Mouse (Mus musculus) heart, adult 2 months (tissue): ENCODE measurements at regions not wholly inside any gene's neighbourhood (a gene's known extent, or its start where the extent isn't known, plus 50 kb on each side); places are given as distances from the start of the nearest gene placed in this dataset.

Source experiments
- DNase-seq, 2 experiments: peaks; one replicate each; pipeline ENCODE4 v3.0.0; 2021
- H3K27ac ChIP-seq: fragments of 200-600 bp; 2 replicates; pipeline ENCODE4 v1.8.1; 2022
- H3K27me3 ChIP-seq: fragments of 200-500 bp; 2 replicates; pipeline ENCODE4 v1.6.1; 2012; ENCODE audit warnings: mild to moderate bottlenecking, low read length, inconsistent platforms, mixed read lengths; ENCODE audit not compliant: control insufficient read depth, insufficient read depth
- H3K36me3 ChIP-seq: fragments of 200-500 bp; 2 replicates; pipeline ENCODE4 v1.6.1; 2012; ENCODE audit warnings: low read length, inconsistent platforms; ENCODE audit not compliant: control insufficient read depth, insufficient read depth
- H3K4me1 ChIP-seq: fragments of 200-500 bp; 2 replicates; pipeline ENCODE4 v1.6.1; 2011; ENCODE audit warnings: low read length; ENCODE audit not compliant: control insufficient read depth, insufficient read depth
- H3K4me3 ChIP-seq: fragments of 200-600 bp; 2 replicates; pipeline ENCODE4 v1.8.1; 2022
- H3K79me2 ChIP-seq: fragments of 200-500 bp; replicated peaks from 2 replicates; pipeline ENCODE4 v1.6.1; 2012; ENCODE audit warnings: mild to moderate bottlenecking, inconsistent platforms, low read length, moderate library complexity, mixed read lengths; ENCODE audit not compliant: control insufficient read depth, insufficient read depth
- H3K9ac ChIP-seq: fragments of 200-500 bp; 2 replicates; pipeline ENCODE4 v1.6.1; 2012; ENCODE audit warnings: low read depth, mild to moderate bottlenecking, control low read depth, inconsistent platforms, low read length, mixed read lengths
- CTCF ChIP-seq: fragments of 200-600 bp; IDR thresholded peaks from 2 replicates; pipeline ENCODE4 v1.8.1; 2022; ENCODE audit warnings: antibody characterized with exemption, mild to moderate bottlenecking, moderate library complexity
- EP300 ChIP-seq: fragments of 200-500 bp; IDR thresholded peaks from 2 replicates; pipeline ENCODE4 v1.6.1; 2011; ENCODE audit warnings: low read depth, low read length, control low read depth; ENCODE audit not compliant: insufficient read depth
- POLR2A ChIP-seq: fragments of 200-500 bp; IDR thresholded peaks from 2 replicates; pipeline ENCODE4 v1.6.1; 2011; ENCODE audit warnings: mild to moderate bottlenecking, low read depth, low read length, control low read depth; ENCODE audit not compliant: insufficient read depth
- WGBS: fragments of 180-500 bp; shearing (Covaris S2); methylation state at CpG from one replicate; pipeline ENCODE4 v1.1.7; 2018; 5-methylcytosine and 5-hydroxymethylcytosine counted together
- intact Hi-C: fragments of 180-260 bp; cut with DNase I; formaldehyde crosslinking; loops from one replicate; pipeline ENCODE4 v1.15.1; 2025

DNA sequence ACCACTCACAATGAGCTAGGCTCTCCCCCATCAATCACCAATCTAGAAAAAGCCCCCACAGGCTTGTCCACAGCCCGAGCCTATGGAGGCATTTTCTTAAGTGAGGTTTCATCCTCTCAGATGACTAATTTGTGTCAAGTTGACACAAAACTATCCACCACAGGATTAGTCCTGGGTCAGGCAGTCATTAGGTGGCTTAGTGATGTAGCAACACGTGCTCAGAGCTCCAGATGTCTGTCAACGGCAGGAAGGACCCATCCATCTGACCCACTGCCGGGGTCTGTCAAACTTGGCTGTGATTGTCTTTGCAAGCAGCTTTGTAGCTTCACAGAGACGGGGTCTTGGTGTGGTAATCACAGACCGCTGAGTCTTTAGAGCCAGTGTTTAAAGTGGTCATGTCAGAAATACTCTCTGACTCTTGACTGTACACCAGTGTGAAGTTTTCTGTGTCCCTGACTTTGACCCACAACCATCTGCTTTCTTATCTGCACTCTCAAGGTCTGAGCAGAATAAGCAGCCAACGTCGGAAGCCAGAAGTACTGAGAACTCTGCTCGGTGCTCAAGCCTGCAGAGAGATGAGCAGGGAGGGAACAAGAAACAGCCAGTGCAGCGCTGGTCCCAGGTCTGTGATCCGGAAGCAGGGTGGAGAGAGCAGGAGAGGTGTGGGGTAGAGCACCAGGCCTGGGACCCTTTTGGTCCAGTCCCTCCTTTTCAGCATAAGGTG, 131.6 kb upstream of the Nfe2l3 start:
- Histone ChIP-seq H3K79me2 (no peaks in the 10 kb centered on the region), H3K9ac (no peak overlapping the region), H3K27me3 (no peaks in the 10 kb centered on the region), H3K36me3 (no peaks in the 10 kb centered on the region), H3K4me3 (no peak overlapping the region), H3K4me1 (no peaks in the 10 kb centered on the region), H3K27ac (no peak overlapping the region)
- no peak for DNase-seq
- TF ChIP-seq POLR2A (no peak), CTCF (no peak), EP300 (no peak)
- intact Hi-C loops = no loop called here
- 49% methylated on average over 11 of the region's 11 CpGs for WGBS

DNA sequence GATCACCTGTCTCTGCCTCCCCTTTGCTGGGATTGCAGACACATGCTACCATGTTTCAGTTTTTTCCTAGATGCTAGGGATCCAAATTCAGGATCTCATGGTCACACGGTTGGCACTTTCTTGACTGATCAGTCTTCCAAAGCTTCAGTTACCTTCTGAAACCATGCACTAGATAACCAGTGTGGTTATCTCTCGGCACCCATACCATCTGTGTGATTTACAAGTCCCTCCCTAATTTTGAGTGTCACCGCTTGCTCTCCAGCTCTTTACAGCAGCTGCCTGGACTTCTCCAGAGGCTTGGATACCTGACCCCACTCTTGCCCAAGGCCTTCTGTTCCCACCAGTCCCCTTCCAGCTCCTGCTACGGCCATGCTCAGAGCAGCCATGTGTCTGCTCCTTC, 130.6 kb upstream of the Nfe2l3 start:
- H3K4me3 ChIP-seq = no peak overlapping the region
- H3K79me2 ChIP-seq = no peaks in the 10 kb centered on the region
- WGBS = 91% methylated on average over 4 of the region's 4 CpGs
- no peak for DNase-seq
- H3K27me3 ChIP-seq = no peaks in the 10 kb centered on the region
- H3K4me1 ChIP-seq = no peaks in the 10 kb centered on the region
- H3K27ac ChIP-seq = no peak overlapping the region
- intact Hi-C loops = no loop called here
- TF ChIP-seq CTCF (no peak), EP300 (no peak), POLR2A (no peak)
- no peak overlapping the region for H3K9ac ChIP-seq
- no peaks in the 10 kb centered on the region for H3K36me3 ChIP-seq

DNA sequence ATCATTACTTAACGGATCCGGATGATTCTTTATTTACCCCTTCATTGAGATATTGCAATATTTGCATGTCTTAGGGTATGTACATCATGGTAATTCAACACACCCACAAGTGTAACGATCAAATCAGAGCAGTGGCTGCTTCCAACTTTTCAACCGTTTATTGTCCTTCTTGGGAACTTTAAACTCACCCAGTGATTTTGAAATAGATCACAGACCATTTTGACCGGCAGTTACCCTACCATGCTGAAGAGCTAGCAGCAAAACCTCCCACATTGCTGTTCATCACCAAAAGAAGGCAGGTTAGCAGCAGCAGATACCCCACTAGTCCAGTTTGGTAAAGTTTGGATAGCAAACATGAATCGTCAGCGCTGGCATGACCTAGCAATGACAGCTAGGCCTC, 130.2 kb upstream of the Nfe2l3 start:
- Histone ChIP-seq H3K9ac (no peak overlapping the region), H3K4me3 (no peak overlapping the region), H3K79me2 (no peaks in the 10 kb centered on the region), H3K36me3 (no peaks in the 10 kb centered on the region), H3K4me1 (no peaks in the 10 kb centered on the region), H3K27me3 (no peaks in the 10 kb centered on the region), H3K27ac (no peak overlapping the region)
- TF ChIP-seq CTCF (no peak), POLR2A (no peak), EP300 (no peak)
- intact Hi-C loops = no loop called here
- WGBS = 94% methylated on average over 7 of the region's 7 CpGs
- no peak for DNase-seq

DNA sequence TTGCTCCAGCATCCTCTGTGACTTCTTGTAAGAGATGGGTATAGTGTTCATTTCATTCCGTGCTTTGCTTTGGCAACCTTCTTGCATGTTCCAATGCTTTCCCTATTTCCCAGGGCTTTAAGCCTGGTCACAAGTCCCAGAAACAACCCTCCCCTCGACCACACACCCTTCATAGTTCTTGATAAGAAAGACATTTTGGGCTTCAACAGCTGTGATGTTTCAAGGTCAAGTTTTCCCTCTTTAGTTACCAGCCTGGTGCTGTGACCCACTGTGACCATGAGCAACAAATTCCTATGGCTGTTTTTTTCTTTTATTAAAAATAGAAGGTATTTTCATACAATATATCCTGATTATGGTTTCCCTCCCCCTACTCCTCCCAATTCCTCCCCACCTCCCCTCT, 114.1 kb upstream of the Nfe2l3 start:
- intact Hi-C loops = no loop called here
- Histone ChIP-seq H3K4me3 (no peak overlapping the region), H3K79me2 (no peaks in the 10 kb centered on the region), H3K27ac (no peak overlapping the region), H3K9ac (no peak overlapping the region), H3K27me3 (no peaks in the 10 kb centered on the region), H3K36me3 (no peaks in the 10 kb centered on the region), H3K4me1 (no peaks in the 10 kb centered on the region)
- TF ChIP-seq POLR2A (no peak), CTCF (no peak), EP300 (no peak)
- no peak for DNase-seq
- WGBS = 26% methylated on average over 2 of the region's 2 CpGs

DNA sequence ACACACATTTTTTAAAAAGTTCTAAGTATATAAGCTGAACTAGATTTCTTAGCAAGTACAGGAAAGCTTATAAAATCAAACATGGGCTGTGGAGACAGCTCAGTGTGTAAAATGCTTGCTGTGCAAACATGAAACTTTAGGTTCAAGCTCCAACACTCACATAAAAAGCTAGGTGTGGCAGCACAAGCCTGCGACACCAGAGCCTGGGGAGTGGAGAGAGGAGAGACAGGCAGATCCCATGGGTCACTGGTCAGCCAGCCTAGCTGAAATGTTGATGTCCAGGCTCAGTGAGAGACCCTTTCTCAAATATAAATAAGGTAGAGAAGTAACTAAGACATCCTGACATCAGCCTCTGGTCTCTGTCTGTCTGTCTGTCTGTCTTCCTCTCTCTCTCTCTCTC, 112.5 kb upstream of the Nfe2l3 start:
- WGBS = 92% methylated on average over 1 of the region's 1 CpGs

DNA sequence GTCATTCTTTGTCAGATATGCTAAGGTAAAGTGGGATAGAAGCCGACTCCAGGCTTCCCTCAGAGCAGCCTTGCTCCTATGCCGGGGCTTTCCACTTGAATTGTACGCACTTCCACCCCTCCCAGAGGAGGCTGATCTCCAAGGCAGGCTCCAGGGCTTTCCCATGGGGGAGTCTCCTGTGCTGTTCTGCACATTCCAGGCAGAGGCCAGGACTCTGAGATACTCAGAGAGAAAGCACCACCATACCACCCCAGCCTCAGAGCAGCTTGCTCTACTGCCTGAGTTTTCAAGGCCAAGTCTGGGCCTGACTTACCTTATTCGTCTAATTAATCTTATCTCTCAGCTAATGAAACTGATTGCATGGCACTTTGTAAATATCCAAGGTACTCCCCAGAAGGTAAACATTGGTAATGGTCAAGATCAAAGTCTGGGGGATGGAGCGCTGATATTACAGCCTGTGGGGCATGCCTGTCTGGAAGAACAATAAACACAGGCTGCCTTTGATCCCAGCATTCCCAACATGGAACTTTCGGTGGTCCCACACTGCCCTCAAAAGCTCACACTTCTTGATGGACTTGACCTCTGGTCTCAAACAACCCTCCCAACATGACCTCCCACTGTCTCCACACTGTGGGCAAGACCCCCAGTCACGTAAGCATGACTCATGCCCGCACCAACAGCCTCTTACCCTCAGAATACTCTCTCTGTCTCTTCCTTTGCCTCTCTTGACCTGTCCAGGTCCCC, 111.6 kb upstream of the Nfe2l3 start:
- intact Hi-C loops = no loop called here
- Histone ChIP-seq H3K4me1 (no peaks in the 10 kb centered on the region; the same call in 1 of the 2 replicates), H3K36me3 (no peaks in the 10 kb centered on the region), H3K27me3 (no peaks in the 10 kb centered on the region), H3K79me2 (no peaks in the 10 kb centered on the region), H3K9ac (no peak overlapping the region), H3K27ac (no peak overlapping the region), H3K4me3 (no peak overlapping the region)
- DNase-seq = no peak
- 60% methylated on average over 8 of the region's 8 CpGs for WGBS
- TF ChIP-seq CTCF (no peak), EP300 (no peak), POLR2A (no peak)

More for the DNA sequence above, 112.5 kb upstream of the Nfe2l3 start:
- no peaks in the 10 kb centered on the region for H3K36me3 ChIP-seq
- H3K4me1 ChIP-seq = no peaks in the 10 kb centered on the region
- no peak overlapping the region for H3K9ac ChIP-seq
- H3K27me3 ChIP-seq = no peaks in the 10 kb centered on the region
- TF ChIP-seq CTCF (no peak), EP300 (no peak), POLR2A (no peak)
- DNase-seq = no peak
- H3K4me3 ChIP-seq = no peak overlapping the region
- no peaks in the 10 kb centered on the region for H3K79me2 ChIP-seq
- no peak overlapping the region for H3K27ac ChIP-seq
- intact Hi-C loops = no loop called here
